Mouse (Mus musculus) cortical plate, adult 2 months (tissue): Measurements from ENCODE around the gene Foxp3. TPM values are rescaled to one million over a fixed set of nuclear protein-coding genes. Genes with fewer than 3 reads are reported as not detected.
A peak's percentile ranks its signal among the peaks of the same experiment; 100 is the strongest.

Source experiments
- H3K27ac ChIP-seq: fragments of 200-500 bp; 2 replicates; pipeline ENCODE4 v1.5.1; 2012; ENCODE audit warnings: low read length, control low read depth, inconsistent platforms; ENCODE audit not compliant: insufficient read depth
- H3K4me1 ChIP-seq: fragments of 200-500 bp; 2 replicates; pipeline ENCODE4 v1.6.1; 2011; ENCODE audit warnings: low read length; ENCODE audit not compliant: control insufficient read depth, insufficient read depth
- H3K4me3 ChIP-seq: fragments of 200-500 bp; 2 replicates; pipeline ENCODE4 v1.5.1; 2011; ENCODE audit warnings: mild to moderate bottlenecking, low read length, control low read depth; ENCODE audit not compliant: insufficient read depth
- CTCF ChIP-seq: fragments of 200-500 bp; IDR thresholded peaks from 2 replicates; pipeline ENCODE4 v1.5.1; 2011; ENCODE audit warnings: mild to moderate bottlenecking, control low read depth, low read length; ENCODE audit not compliant: insufficient read depth; ENCODE audit errors: extremely low read depth
- POLR2A ChIP-seq: fragments of 200-500 bp; IDR thresholded peaks from 2 replicates; pipeline ENCODE4 v1.6.1; 2011; ENCODE audit warnings: mild to moderate bottlenecking, low read length, control low read depth; ENCODE audit not compliant: insufficient read depth; ENCODE audit errors: extremely low read depth
- polyA plus RNA-seq: library from polyadenylated mRNA; depleted of rRNA; stranded (reverse); fragments of >200 nt; gene quantifications from 2 replicates; pipeline ENCODE4 v1.2.3, GENCODE M21; 2012

Gene Foxp3
- polyA plus RNA-seq, 1 experiment = not detected

DNA sequence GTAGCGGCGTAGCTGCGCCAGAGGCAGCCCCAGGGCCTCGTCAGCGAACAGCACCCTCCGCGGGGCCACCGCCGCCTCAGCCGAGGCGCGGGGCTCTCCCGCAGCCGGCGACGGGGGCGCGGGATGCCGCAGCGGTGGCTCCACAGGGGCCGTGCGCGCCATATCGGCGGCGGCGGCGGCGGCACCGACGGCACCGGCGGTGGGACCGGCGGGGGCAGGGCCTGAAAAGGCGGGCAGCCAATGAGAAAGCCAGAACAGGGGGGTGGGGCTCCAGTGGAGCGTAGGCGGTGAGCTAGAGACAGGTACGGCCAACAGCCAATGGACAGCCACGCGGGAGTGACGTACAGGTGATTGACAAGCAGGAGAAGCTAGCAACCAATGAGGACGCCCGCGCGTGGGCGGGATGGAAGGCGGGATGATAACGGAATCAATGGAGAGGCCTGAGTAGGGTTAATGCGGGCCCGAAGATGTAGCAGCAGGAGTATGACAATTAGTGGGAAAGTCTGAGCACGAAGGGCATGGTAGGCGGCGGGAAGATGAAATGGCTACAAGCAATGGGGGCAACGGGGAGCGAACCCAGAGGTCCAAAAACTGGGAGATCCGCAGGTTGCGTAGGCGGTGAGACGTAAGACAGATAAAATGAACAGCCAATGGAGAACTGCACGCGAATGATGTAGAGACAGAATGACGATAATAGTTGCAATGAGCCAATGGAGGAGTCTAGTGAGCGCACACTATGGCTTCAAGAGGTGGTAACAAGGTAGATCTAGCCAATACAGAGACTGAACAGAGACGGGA, 842 bp downstream of the Foxp3 start, which contains the start of gene Ppp1r3f:
Ppp1r3f (minus strand) TSS at position 197 of the 798 bp plus-strand sequence.
- Histone ChIP-seq H3K4me1 (peaks cover 5% of the 10 kb centered on the region; the same call in 1 of the 2 replicates), H3K4me3 (peak within 1 kb of the TSS; percentile 55), H3K27ac (peak within 1 kb of the TSS; percentile 91)
- TF ChIP-seq POLR2A = 0 out of 2 replicates have a peak, but pooled peaks have one; percentile 19
- no peak for TF ChIP-seq CTCF

- H3K27ac ChIP-seq = no peak overlapping the region; the same call in 1 of the 2 replicates
- H3K4me1 ChIP-seq = peaks cover 5% of the 10 kb centered on the region; the same call in 1 of the 2 replicates
- peak overlapping the region; percentile 55 for H3K4me3 ChIP-seq
- TF ChIP-seq CTCF = no peak
- no peak for TF ChIP-seq POLR2A
These were observed 1.4 kb downstream of the Foxp3 start for GRCm38 (mm10) chrX:7574885-7575231.

DNA sequence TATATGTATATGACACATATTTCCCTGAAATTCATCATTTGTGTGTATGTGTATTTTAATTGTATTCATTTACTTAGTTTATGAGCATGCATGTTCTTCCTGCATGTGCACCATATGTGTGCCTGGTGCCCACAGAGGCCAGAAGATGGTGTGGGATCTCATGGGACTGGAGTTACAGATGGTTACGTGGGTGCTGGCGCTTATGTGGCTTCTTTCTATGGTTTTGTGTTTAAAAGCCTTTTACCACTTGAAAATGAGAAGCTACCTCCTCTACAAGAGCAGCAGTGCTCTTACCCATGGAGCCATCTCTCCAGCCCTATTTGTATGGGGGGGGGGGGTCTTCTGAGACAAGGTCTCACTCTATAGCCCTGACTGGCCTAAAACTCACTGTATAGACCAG, 7.7 kb downstream of the Foxp3 start:
- TF ChIP-seq CTCF = no peak
- TF ChIP-seq POLR2A = no peak
- H3K27ac ChIP-seq = no peak overlapping the region
- no peaks in the 10 kb centered on the region for H3K4me1 ChIP-seq

DNA sequence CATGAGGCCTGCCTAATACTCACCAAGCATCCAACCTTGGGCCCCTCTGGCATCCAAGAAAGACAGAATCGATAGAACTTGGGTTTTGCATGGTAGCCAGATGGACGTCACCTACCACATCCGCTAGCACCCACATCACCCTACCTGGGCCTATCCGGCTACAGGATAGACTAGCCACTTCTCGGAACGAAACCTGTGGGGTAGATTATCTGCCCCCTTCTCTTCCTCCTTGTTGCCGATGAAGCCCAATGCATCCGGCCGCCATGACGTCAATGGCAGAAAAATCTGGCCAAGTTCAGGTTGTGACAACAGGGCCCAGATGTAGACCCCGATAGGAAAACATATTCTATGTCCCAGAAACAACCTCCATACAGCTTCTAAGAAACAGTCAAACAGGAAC, 10.4 kb downstream of the Foxp3 start:
- Histone ChIP-seq H3K27ac (no peak overlapping the region), H3K4me1 (no peaks in the 10 kb centered on the region), H3K4me3 (no peak overlapping the region)
- TF ChIP-seq POLR2A (no peak), CTCF (no peak)

More for the DNA sequence above, 7.7 kb downstream of the Foxp3 start:
- no peak overlapping the region for H3K4me3 ChIP-seq

DNA sequence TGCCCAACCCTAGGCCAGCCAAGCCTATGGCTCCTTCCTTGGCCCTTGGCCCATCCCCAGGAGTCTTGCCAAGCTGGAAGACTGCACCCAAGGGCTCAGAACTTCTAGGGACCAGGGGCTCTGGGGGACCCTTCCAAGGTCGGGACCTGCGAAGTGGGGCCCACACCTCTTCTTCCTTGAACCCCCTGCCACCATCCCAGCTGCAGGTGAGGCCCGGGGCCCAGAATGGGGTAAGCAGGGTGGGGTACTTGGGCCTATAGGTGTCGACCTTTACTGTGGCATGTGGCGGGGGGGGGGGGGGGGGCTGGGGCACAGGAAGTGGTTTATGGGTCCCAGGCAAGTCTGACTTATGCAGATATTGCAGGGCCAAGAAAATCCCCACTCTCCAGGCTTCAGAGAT, 12.9 kb downstream of the Foxp3 start:
- TF ChIP-seq POLR2A (no peak), CTCF (no peak)
- H3K4me3 ChIP-seq = no peak overlapping the region
- H3K4me1 ChIP-seq = no peaks in the 10 kb centered on the region
- H3K27ac ChIP-seq = no peak overlapping the region

- Histone ChIP-seq H3K4me3 (no peak overlapping the region), H3K27ac (no peak overlapping the region), H3K4me1 (no peaks in the 10 kb centered on the region)
- no peak for TF ChIP-seq CTCF
These were observed 21.9 kb downstream of the Foxp3 start for GRCm38 (mm10) chrX:7595371-7595770.

DNA sequence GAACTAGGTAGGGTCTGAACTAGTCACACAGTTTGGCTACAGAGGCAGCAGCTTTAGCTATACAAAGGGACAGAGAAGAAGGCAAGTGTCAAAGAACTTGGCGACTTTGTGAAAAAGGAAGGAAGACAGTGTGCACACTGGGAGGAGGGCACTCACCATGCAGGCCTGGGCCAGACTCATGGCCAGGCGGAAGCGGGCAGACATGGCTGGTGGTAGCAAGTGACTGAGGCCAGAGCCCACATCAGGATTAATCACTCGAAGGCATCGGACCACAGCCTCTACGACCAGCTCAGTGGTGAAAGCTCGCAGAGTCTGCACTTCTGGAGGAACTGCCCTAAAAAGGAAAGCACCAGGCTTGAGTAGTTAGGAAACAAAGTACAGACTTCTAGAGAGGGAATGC, 30.6 kb downstream of the Foxp3 start:
- no peak overlapping the region for H3K4me3 ChIP-seq

GRCm38 (mm10) chrX:7604879-7605574, 31.6 kb downstream of the Foxp3 start, which contains the start of gene Ccdc22:
Ccdc22 (minus strand) TSS chrX:7605517.
- Histone ChIP-seq H3K4me3 (peak within 1 kb of the TSS; percentile 69), H3K27ac (0 out of 2 replicates have a peak within 1 kb of the TSS, but pooled peaks have one; percentile 27), H3K4me1 (no peaks in the 10 kb centered on the region)
- TF ChIP-seq POLR2A (peak; percentile 55; the same call in 1 of the 2 replicates), CTCF (no peak)

More for the DNA sequence above, 30.6 kb downstream of the Foxp3 start:
- Histone ChIP-seq H3K4me1 (no peaks in the 10 kb centered on the region), H3K27ac (no peak overlapping the region)
- TF ChIP-seq CTCF (no peak), POLR2A (no peak)

DNA sequence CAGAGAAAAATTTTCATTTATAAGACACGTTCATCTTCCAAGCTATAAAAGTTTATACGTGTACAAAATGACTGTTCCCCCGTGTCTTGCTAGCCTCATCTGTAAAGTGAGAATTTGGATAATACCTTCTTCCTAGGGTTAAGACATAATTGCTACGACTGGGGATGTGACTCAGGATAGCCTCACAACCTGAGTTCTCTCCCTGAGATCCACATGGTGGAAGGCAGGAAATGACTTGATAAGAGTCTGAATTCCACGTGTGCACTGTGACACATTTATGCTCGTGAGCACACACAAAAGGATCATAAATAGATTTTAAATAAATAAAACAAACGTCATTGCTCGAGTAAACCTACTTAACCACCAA, 32.1 kb downstream of the Foxp3 start:
- no peaks in the 10 kb centered on the region for H3K4me1 ChIP-seq
- no peak for TF ChIP-seq POLR2A
- TF ChIP-seq CTCF = no peak
- H3K4me3 ChIP-seq = peak overlapping the region; percentile 69; the same call in 1 of the 2 replicates
- H3K27ac ChIP-seq = no peak overlapping the region

GRCm38 (mm10) chrX:7606783-7607182, 33.3 kb downstream of the Foxp3 start, which contains the start of gene Cacna1f:
Cacna1f (plus strand) TSS chrX:7607083.
- Histone ChIP-seq H3K27ac (no peak within 1 kb of the TSS), H3K4me1 (0 out of 2 replicates have a peak, but pooled peaks cover 2% of the 10 kb centered on the region), H3K4me3 (no peak within 1 kb of the TSS)
- TF ChIP-seq CTCF (no peak), POLR2A (no peak)
